Mouse (Mus musculus) gastrocnemius, postnatal 25 days (tissue): ENCODE data around the gene Cd5l. TPM values are rescaled to one million over a fixed set of nuclear protein-coding genes. Genes with fewer than 3 reads are reported as not detected.
"Not testable (repeated sequence)": the region's sequence is repeated elsewhere in the genome, so short reads cannot be mapped to it uniquely, and the experiment has no call there.

Source experiments
- DNase-seq: peaks from one replicate; pipeline ENCODE4 v3.0.0; 2022
- long read RNA-seq, 2 experiments: library from polyadenylated mRNA; stranded (forward); transcript quantifications; one replicate each; pipeline ENCODE4 v2.0.0; 2021
- total RNA-seq, 2 experiments: library from RNA; stranded (reverse); gene quantifications; 1 replicate in 1 of 2; 2 replicates in 1 of 2; pipeline ENCODE4 v1.2.3; 2021

Cd5l gene
- total RNA-seq, result under 1 TPM in 1 of 2 experiments, not detected in 1; 0.13 TPM
- long read RNA-seq, experiment 1, result 0 reads
- long read RNA-seq, experiment 2, result 0 reads

- DNase-seq, result no peak
These were observed at the start of gene Cd5l for GRCm38 (mm10) chr3:87357581-87357980. Cd5l (plus strand) TSS chr3:87357881.

DNA sequence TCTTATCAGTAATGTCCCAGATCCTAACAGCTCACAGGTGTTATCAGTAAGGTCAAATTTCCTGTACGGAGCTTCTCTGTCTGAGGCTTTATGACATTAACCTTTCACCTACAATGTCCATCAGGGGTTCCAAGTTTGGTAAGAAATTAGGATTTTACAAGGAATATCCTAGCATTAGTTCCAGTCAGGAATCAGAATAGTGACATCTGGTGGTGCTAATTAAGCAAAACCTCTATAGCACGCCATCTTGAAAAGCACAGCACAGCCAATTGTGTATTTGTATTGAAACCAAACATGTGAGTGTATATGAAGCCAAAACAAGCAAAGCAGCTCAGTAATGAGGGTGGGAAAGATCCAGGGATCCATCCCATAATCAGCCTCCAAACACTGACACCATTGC is 47.8 kb upstream of the Cd5l start:
- no peak for DNase-seq

DNA sequence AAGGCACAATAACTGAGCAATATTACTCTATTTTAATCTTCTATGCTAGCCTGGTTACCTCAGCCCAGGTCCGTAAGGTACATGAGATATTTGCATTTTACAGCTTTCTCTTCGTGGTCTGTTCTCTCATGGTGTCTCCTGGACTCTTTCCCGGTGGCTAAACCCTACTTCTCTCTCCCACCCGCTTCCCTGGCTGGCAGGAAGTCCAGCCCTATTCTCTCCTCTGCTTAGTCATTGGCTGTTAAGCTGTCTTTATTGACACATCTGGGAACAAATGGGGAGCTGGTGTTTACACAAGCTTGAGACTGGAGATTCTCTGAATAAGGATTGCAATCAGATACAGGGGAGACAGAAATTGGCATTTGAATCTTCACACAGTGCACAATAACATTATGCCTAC is 35.1 kb upstream of the Cd5l start:
- DNase-seq, result no peak

DNA sequence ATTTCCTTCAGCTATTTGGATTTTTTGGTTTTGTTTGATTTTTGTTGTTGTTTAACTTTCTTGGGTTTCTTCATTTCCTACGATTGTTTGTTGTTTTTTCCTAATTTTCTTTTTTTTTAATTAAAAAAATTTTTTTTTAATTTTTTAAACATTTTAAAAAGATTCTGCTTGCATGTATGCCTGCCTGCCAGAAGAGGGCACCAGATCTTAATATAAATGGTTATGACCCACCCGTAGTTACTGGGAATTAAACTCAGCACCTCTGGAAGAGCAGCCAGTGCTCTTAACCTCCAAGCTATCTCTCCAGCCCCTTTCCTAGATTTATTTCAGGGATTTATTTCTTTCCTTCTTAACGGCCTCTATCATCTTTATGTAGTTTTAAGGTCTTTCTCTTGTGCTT is 33.9 kb upstream of the Cd5l start:
- no peak for DNase-seq

DNA sequence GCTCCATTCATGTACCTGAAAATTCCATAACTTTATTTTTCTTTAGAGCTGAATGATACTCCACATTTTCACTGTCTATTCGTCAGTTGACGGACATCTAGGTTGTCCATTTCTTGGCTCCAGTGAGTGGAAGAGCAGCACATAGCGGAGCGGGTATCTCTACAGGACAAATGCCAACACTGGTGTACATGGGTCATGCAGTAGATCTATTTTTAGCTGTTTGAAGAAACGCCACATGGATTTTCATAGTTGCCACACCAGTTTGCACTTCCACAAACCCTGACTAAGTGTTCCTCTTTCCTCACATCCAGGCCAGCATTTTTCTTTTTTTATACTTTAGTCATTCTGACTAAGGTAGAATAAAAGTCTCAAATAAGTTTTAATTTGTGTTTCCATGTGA is 19.8 kb upstream of the Cd5l start:
- DNase-seq, result no peak

- DNase-seq, result not testable (repeated sequence)
These were observed 6.7 kb upstream of the Cd5l start for GRCm38 (mm10) chr3:87350992-87351391.

DNA sequence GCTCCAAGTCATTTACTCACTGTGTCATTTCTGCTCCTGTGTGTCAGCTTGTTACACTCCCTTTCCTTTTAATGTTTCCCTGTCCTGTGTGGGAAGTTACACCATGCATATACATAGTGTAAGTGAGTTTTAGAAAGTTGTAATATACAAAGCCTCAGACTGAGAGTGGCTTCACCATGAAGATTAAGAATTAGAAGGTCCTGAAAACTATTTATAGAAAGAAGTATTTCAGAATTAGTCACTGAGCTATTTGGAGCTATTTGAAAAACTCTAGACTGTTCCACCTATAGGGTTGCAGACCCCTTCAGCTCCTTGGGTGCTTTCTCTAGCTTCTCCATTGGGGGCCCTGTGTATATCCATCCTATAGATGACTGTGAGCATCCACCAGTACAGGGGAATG is 1.5 kb downstream of the Cd5l start:
- DNase-seq, result no peak

GRCm38 (mm10) chr3:87360466-87360865 is 2.8 kb downstream of the Cd5l start:
- DNase-seq, result no peak

- DNase-seq, result no peak
These were observed 8.0 kb downstream of the Cd5l start for GRCm38 (mm10) chr3:87365691-87366090.

GRCm38 (mm10) chr3:87367511-87367910 is 9.8 kb downstream of the Cd5l start:
- no peak for DNase-seq

DNA sequence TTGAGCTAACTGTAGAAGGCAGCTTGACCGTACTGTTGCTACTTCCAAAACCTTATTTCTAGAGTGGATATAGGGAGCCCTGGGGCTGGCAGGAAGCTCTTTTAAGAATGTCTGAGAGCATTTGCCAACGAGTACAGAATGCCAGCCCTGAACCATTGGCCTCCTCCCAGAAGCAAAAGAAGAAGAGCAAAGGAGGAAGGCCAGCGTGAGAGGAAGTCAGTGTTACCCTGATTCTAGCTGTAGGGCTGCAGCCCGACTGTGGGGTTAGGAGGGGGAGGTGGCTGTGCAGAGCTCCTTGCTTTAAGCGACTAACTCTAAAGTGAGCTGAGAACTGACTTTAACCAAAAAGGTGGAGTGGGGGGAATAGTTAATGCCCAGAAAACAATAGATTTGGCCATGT is 11.5 kb downstream of the Cd5l start:
- DNase-seq, result no peak

- DNase-seq, result no peak
These were observed 18.8 kb downstream of the Cd5l start, which contains the start of gene Fcrl1 for GRCm38 (mm10) chr3:87376195-87377165. Fcrl1 (plus strand) TSS chr3:87376387.

DNA sequence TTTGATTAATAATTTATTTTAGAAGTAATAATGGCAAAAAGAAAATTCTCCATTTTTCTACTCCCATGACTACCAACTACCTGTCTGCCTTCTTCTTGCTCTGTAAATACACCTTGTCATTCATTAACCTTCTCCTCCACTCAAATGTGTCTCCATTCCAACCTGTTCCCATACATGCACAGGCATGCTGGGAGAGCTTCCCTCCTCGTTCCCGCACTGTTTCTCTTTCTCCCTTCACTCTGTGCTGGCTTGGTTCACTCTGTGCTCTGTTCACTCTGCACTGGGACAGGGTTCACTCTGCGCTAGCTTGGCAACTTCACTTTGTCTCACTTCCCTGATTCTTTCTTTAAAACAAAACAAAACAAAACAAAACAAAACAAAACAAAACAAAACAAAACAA is 19.5 kb downstream of the Cd5l start:
- no peak for DNase-seq

DNA sequence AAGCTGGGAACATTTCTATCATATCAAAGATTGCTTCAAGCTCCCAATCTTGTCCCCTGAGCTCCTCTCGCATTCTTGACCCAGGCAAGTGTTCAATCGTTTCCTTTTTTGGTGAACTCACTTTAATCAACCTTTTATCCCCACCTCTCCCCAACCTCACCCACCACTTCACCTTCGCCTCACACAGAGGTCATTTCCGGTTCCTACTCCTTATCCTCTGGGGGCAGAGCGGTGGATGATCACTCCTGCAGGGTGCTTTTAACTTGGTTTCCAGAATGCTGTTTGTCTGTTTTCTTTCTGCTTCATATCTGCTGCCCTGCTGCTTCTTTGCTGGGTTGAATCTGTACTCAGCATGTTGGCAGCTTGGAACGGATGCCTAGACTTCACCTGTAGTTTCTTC is 20.0 kb downstream of the Cd5l start:
- DNase-seq, result no peak

GRCm38 (mm10) chr3:87379641-87380315 is 22.1 kb downstream of the Cd5l start:
- not testable (repeated sequence) for DNase-seq

- no peak for DNase-seq
These were observed 24.4 kb downstream of the Cd5l start for GRCm38 (mm10) chr3:87381806-87382712.

- DNase-seq, result no peak
These were observed 25.6 kb downstream of the Cd5l start for GRCm38 (mm10) chr3:87383308-87383707.

- no peak for DNase-seq
These were observed 27.4 kb downstream of the Cd5l start for GRCm38 (mm10) chr3:87385105-87385504.

DNA sequence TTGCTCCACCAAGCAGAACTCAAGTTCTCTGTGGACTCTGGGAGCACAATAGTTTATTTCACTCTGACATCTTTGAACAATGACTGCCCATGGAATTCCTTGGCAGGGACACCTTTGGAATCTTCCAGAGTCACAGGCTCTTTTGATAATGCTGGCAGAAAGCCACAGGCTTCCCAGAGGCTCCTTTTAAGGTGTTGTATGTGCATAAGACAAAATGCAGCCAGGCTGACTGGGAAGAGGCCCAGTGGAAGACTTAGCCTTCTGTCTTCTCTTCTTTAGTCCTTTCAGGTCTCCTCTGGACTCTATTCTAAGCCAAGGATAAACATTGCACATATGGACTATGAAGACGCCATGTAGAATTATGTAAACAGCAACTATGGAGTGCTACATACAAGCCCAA is 33.3 kb downstream of the Cd5l start:
- no peak for DNase-seq

GRCm38 (mm10) chr3:87398809-87399208 is 41.1 kb downstream of the Cd5l start:
- no peak for DNase-seq

DNA sequence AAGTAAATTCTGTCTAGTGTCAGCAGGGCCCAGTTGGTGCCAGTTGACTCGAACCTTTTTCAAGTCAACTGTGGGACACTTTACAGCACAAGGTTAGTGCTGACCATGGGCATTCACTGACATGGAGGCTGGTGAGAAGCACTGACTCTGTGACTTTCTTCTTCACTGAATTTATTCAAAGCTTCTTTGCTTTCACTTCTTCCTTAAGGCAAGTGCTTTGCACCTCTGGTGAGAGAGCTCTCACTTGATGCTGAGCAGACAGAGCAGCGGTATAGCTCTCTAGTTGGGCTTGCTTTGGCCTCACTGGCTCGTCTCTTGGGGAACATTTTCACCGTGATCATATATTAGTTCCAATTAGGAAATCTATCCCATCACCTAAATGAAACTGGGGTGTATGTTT is 42.2 kb downstream of the Cd5l start:
- DNase-seq, result no peak

- DNase-seq, result no peak
These were observed 43.6 kb downstream of the Cd5l start for GRCm38 (mm10) chr3:87401321-87401720.
